Mouse (Mus musculus) activated CD4-positive, CD25-positive, alpha-beta regulatory T cell, adult 4 months (primary cell): ENCODE results near the gene Sox4. TPM values are rescaled to one million over a fixed set of nuclear protein-coding genes. Genes with fewer than 3 reads are reported as not detected.

Experiments
- ATAC-seq: one replicate; pipeline ENCODE4 v1.8.0; 2017
- polyA plus RNA-seq, 2 experiments: library from polyadenylated mRNA; unstranded; fragments of 100-300 nt; shearing (Covaris generic); gene quantifications; one replicate each; pipeline ENCODE4 v1.2.1; 2017

Gene Sox4
- polyA plus RNA-seq, 2 experiments from 2014 or later, result 0.14 to 0.40 TPM

DNA sequence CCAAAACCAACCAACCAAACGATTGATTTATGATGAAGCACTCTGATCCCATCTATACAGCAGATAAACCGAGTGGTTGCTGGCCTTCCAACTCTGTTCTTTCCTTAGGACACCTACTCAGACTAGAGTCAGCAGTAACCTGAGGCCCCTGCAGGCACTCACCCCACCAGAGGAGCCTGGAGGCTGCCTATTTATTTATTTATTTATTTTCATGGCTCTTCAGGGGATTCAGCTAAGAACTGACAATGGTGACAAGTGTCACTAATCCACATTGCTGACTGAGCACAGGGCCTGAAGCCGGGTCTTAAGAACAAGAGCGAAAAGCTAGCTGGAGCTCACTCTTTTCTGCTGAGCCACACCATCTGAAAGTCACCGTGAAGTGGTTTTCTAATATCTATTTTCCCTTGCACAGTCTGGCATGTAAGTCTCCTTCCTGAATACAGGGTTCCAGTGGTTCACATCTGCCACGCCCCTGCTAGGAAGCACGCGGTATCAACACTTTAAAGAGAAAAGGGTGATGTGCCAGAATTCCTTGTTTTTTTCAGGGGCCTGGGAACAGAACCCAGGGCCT lies 6.9 kb downstream of the Sox4 start:
- ATAC-seq, result no peak

DNA sequence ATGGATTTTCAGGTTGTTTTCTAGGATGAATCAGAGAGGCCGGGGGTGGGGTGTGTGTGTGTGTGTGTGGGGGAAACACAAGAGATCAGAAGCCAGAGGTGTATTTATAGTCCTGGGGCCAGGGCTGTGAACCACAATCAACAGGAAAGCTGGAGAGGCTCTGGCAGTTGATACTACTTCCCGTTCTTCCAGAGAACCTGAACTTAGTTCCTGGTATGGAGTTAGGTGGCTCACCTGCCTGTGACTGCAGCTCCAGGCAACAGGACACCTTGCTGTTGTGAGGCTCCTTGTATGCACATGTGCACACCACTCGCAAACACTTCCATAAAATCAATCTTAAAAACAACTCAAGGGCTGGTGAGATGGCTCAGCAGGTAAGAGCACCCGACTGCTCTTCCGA lies 7.8 kb downstream of the Sox4 start:
- ATAC-seq, result no peak

DNA sequence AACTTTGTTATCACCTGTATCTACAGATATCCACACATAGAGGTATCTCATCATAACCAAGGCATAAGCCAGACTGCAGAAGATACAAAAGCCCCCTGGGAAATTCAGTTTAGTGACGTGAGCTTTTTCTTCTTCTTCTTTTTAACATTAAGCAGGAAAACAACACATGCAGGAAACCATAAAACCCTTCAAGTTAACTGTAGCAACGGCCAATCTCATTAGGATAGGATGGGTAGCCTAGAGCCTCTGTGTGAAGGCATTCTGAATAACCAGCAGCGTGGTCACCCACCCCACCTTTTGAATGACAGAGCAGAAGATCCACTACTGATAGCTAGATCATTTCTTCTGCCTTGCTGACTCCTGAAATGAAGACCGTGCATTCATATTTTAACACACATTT lies 10.6 kb downstream of the Sox4 start:
- no peak for ATAC-seq

DNA sequence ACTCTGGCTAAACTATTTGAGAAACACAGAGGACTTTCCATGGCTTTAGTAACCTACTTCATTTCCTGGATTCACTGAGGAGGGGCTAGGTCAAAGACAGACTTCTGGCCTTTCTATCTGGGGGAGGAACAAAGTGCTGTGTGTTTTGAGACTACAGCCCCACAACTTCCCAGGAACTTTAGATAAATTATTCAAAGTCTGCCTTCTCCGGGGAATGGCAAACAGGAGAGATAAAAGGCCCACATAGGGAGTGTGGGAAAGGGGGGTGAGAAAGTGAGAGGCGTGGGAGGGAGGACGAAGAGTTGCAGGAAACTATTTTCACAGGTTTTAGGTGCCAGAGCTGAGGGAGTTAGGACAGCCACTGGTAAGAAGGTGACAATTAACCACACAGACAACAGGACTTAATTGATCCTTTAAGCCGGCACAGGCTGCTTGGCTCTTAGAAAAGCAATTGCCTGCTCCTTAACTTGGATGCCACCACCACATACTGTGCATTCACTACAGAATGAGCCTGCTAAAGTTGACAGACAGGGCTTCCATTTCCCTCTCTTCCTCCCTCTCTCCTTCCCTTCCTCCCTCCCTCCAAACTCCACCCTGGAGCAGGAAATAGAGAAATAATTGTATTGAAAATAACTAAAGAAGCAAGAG lies 11.4 kb downstream of the Sox4 start:
- no peak for ATAC-seq

DNA sequence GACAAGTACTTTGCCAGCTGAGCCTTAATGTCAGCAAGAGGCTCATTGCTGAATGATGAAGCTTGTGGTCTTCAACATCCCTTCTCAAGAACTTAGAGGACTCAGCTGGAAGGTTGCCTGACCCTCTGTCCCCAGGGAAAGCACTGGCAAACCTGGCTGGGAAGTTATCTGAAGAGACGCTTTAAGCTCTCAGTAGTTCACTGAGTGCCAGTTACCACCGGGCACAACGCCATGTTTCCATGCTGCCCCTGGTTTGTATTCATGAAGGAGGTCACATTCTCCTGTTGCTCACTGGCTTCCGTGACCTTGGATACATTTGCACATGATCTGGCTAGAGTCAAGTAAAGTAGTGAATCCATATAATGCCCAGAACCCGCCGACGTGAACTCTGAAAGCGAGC lies 20.1 kb downstream of the Sox4 start:
- no peak for ATAC-seq

DNA sequence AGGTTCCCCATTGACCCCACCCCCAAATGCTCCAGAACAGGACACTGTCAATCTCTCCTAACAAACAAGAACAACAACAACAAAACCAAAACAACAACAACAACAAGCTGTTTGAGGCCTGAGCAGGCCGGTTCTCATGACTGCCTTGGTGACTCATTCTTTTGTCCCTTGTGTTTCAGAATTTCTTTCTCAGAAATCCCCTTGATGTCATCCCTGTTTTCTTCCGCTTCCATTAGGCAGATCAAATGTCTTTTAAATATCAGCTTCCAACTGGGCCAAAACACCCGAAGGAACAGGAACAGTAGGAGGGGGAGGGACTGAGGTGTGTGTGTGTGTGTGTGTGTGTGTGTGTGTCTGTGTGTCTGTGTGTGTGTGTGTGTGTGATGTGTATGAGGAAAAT lies 21.7 kb downstream of the Sox4 start:
- ATAC-seq, result no peak

DNA sequence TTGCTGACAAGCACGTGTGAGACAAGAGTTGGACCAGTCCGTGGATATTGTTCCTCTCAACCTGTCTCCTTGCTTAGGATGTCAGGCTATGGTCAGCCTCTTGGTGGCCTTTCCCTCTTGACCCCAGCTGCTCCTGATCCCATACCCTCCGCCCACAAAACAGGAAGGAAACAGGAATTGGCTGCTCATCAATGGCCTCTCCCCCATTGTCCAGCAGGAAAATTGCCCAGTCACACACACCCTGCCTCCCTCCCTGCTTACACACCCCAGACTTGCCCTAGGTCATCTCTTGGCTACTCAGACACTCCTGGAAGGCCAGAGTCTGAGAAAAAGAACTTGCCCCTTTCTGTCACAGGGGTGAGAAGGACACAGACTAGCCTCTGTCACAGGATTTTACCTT lies 22.2 kb downstream of the Sox4 start:
- ATAC-seq, result no peak

DNA sequence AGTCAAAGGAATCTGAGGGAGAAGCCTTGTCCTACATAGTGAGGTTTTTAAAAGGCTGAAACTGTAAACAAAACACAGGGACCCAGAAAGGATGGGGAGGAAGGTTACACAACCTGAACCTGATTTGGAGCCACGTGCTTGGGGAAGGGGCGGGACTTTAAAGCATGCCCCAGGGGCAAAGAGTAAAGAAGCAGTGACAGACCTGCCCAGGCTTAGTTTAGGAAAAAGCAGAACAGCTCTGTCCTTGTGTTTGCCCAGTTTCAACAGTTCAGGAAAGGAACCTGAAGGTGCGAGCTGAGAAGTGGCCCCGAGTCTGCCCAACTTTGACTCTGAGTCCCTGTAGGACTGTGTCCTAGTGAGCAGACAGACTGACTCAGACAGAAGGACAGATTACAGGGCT lies 23.1 kb downstream of the Sox4 start:
- no peak for ATAC-seq

DNA sequence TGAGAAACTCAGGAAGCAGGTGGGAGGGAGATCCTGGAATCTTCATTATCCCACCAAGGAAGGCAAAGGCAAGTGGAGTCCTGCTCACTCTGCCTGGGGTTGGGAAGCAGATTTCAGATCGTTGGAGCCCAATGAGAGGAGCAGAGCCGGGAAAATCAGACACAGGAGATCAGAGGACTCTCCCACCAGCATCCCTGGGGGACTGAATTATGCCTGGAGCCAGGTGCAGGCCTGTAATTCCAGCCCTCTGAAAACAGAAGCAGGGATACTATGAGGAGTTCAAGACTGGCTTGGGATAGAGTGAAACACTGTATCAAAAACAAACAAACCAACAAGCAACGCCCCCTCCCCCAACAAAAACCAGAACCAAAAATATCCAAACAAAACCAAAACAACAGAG lies 23.6 kb downstream of the Sox4 start:
- no peak for ATAC-seq

DNA sequence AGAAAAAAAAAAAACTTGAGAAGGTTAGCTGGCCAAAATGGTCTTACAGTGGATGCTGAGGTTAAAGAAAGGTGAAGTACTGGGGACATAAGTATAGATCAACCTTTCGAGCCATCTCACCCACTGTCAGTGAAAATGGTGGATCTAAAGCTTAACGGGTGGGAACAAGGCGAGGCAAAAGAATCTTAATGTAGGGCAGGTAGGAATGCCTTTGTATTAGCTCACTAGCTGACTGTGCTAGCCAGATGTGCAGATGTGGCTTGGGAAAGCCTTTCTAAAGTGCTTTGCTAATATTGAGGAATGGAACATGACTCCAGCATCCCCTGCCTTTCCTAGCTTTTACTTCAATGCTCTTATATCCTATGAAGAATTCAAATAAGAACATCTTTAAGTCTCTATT lies 30.4 kb downstream of the Sox4 start:
- ATAC-seq, result no peak

DNA sequence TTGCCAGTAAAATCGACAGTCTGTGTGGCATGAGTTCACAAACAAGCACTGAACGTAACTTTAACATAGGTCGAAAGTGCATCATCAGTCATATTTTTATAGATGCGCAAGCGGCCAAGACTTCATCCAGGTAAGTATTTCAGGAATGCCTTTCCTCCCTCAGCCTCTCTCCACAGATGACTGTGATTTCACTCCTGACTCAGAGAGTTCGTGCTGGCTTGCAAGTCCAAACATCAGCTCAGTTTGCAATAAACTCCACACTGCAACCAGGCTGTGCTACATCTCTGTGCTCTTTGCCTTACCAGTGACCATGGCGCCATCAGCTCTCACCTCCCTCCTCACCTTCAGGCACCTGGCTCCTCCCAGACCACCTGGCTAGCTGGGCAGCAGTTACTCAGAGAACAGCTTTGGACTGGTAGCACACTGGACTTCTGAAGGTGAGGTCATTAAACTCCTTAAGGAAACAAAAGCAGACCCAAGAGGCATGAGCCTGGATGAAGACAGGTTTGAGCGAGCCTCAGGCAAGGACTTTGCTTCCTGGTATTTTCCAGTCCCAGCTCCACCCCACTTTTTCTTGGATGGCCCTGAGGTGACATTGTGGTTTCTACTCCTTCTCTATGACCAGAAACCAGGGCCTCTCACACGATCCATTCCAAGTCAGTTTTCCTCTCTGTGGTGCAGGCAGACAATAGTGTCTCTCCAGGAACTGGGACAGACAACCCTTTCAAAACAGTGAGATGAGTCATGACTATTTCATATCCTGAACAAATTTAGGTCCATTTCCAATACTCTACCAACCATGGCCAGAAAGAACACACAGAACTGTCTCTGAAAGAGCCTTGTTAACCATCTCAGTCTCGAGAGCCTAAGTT lies 35.9 kb downstream of the Sox4 start:
- no peak for ATAC-seq

DNA sequence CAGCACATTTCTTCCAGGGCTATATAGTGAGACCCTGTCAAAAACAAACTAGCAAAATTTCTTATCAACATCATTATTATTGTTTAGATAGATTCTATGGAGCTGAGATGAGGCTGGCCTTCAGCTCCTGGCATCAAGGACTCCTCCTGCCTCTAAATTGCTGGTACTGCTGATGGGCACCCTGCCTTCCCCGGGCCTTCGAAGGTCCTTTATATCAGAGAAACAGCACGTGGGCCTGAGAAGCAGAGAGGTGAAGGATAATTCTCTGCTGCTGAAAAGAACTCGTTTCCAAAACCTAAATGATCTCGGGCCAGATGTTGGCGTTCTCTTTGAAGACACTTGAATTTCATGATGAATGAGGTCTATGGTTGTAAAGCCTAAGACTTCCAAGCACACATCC lies 39.9 kb downstream of the Sox4 start:
- no peak for ATAC-seq

DNA sequence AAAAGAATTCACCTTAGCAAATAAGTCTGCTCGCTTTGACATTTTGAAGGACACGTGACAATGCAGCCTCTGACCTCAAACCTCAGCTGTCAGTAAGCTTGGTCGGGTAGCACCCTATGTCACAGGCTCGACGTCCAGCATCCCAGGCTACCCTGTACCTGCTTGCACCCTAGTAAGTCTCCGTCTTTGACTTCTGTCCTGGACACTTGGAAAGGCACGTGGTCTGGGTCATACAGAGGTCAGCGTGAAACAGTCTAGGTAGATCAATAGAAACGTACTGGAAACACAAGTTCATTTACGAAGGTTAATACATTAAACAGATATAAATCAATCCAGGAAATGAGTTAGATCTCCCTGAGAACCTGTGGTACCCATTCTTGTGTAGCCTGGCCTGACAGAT lies 46.5 kb downstream of the Sox4 start:
- no peak for ATAC-seq
